Mouse (Mus musculus) intestine, embryonic 14.5 days (tissue): ENCODE data around the gene Ankrd6. TPM values are rescaled to one million over a fixed set of nuclear protein-coding genes. Genes with fewer than 3 reads are reported as not detected.
A peak's percentile ranks its signal among the peaks of the same experiment; 100 is the strongest.

ENCODE experiments used
- ATAC-seq: fragments of 200-750 bp; cut with Nextera tagmentation; replicated peaks from 2 replicates; pipeline ENCODE4 v1.8.0; 2017; ENCODE audit warnings: low read depth, moderate number of reproducible peaks, moderate TSS enrichment, moderate library complexity; ENCODE audit not compliant: low FRiP score, low TSS enrichment
- DNase-seq: peaks from one replicate; pipeline ENCODE4 v3.0.0-alpha.2; 2018; ENCODE audit warnings: low spot score
- H3K27ac ChIP-seq: fragments of 300-500 bp; sonication (generic); 2 replicates; pipeline ENCODE4 v1.5.1; 2014; ENCODE audit warnings: low read depth, mild to moderate bottlenecking, control low read depth
- H3K27me3 ChIP-seq: fragments of 300-500 bp; sonication (generic); replicated peaks from 2 replicates; pipeline ENCODE4 v1.6.1; 2014; ENCODE audit warnings: low read length, control low read depth; ENCODE audit not compliant: control insufficient read depth, insufficient read depth
- H3K36me3 ChIP-seq: fragments of 300-500 bp; sonication (generic); 2 replicates; pipeline ENCODE4 v1.6.1; 2014; ENCODE audit warnings: low read length, control low read depth; ENCODE audit not compliant: control insufficient read depth, insufficient read depth
- H3K4me1 ChIP-seq: fragments of 300-500 bp; sonication (generic); replicated peaks from 2 replicates; pipeline ENCODE4 v1.6.1; 2014; ENCODE audit warnings: low read length, control low read depth, mixed read lengths; ENCODE audit not compliant: control insufficient read depth, insufficient read depth
- H3K4me2 ChIP-seq: fragments of 300-500 bp; sonication (generic); 2 replicates; pipeline ENCODE4 v1.6.1; 2014; ENCODE audit warnings: low read length
- H3K4me3 ChIP-seq: fragments of 300-500 bp; sonication (generic); 2 replicates; pipeline ENCODE4 v1.5.1; 2014; ENCODE audit warnings: low read depth, low read length, control low read depth, mixed read lengths
- H3K9ac ChIP-seq: fragments of 300-500 bp; sonication (generic); 2 replicates; pipeline ENCODE4 v1.6.1; 2014; ENCODE audit warnings: mild to moderate bottlenecking, low read length
- H3K9me3 ChIP-seq: fragments of 300-500 bp; sonication (generic); 2 replicates; pipeline ENCODE4 v1.6.1; 2016; ENCODE audit warnings: low read length, control low read depth; ENCODE audit not compliant: control insufficient read depth
- WGBS: fragments of 180-500 bp; shearing (Covaris S2); extraction: QIAGEN DNeasy Blood & Tissue Kit; methylation state at CpG from one replicate; pipeline ENCODE4 v1.1.7; 2014; 5-methylcytosine and 5-hydroxymethylcytosine counted together
- polyA plus RNA-seq: library from polyadenylated mRNA; unstranded; fragments of >200 nt; fragmentation: Nextera tagmentation; extraction: Ambion mirVana; gene quantifications from 2 replicates; pipeline ENCODE4 v1.2.1, GENCODE M21; 2014

Gene Ankrd6
- polyA plus RNA-seq, 1 experiment from 2014 or later, result 5.0 TPM

- H3K4me3 ChIP-seq, result peak within 1 kb of the TSS; percentile 73
- H3K9me3 ChIP-seq, result no peaks in the 10 kb centered on the region
- H3K4me2 ChIP-seq, result peak within 1 kb of the TSS; percentile 76
- ATAC-seq (peak; percentile 90), DNase-seq (peak; percentile 94)
- H3K4me1 ChIP-seq, result peaks cover 10% of the 10 kb centered on the region
- H3K36me3 ChIP-seq, result 0 out of 2 replicates have a peak, but pooled peaks cover 3% of the 10 kb centered on the region
- H3K9ac ChIP-seq, result peak within 1 kb of the TSS; percentile 79
- under 1% methylated on average over 52 of the region's 53 CpGs for WGBS
- H3K27ac ChIP-seq, result peak within 1 kb of the TSS; percentile 99
- H3K27me3 ChIP-seq, result no peaks in the 10 kb centered on the region
Observed at GRCm38 (mm10) chr4:32799966-32800576, 150.6 kb downstream of the Ankrd6 start, which contains the start of gene Lyrm2. Gene Lyrm2 (plus strand): TSS chr4:32800253.

- Histone ChIP-seq H3K9ac (no peak overlapping the region), H3K4me3 (no peak overlapping the region), H3K27me3 (no peaks in the 10 kb centered on the region), H3K36me3 (0 out of 2 replicates have a peak, but pooled peaks cover 3% of the 10 kb centered on the region), H3K4me2 (no peak overlapping the region), H3K27ac (no peak overlapping the region), H3K4me1 (peaks cover 10% of the 10 kb centered on the region), H3K9me3 (no peaks in the 10 kb centered on the region)
- 97% methylated on average over 4 of the region's 4 CpGs for WGBS
- ATAC-seq (no peak), DNase-seq (no peak)
Observed at GRCm38 (mm10) chr4:32798976-32799375, 151.7 kb downstream of the Ankrd6 start.

DNA sequence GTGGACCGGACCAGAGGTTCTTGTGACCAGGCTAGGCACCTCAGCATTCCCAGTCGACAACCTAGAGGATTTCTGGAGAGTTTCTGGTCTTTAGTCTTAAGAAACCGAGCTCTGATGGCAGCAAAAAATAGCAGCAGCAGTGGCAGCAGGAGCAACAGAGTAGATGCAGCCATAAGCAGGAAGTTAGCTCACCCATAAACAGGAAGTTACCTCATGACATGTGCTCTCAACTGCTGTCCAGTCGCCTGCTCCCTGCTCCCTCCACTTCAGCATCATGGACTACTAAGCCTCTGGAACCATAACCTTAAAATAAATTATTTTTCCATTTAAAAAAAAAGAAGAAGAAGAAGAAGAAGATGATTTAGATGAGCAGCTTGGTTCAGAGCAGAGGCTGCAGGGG, 161.6 kb downstream of the Ankrd6 start:
- H3K27ac ChIP-seq, result no peak overlapping the region
- WGBS, result 93% methylated on average over 4 of the region's 4 CpGs
- no peak for DNase-seq
- H3K9ac ChIP-seq, result no peak overlapping the region
- no peaks in the 10 kb centered on the region for H3K36me3 ChIP-seq
- H3K9me3 ChIP-seq, result no peaks in the 10 kb centered on the region
- no peaks in the 10 kb centered on the region for H3K27me3 ChIP-seq
- no peak overlapping the region for H3K4me3 ChIP-seq
- H3K4me1 ChIP-seq, result no peaks in the 10 kb centered on the region
- no peak overlapping the region for H3K4me2 ChIP-seq
- no peak for ATAC-seq

DNA sequence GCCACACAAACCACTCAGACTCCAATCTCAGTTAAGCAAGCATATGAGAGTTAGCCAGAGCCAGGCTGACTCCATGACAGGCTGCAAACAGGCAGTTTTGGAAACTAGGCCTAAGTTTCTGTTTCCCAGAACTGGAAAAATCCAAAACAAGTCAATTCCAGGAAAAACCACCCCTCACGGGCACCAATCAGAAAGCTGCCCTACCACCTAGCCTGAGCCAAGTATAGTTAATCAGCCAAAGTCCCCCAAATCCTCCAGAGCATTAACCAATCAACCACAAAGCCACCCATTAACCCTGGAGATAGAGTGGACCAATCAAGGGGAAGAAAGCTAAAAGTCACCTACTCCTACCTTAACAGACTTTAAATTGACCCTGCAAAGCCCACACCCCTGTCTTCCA, 163.5 kb downstream of the Ankrd6 start:
- no peak for ATAC-seq
- WGBS, result 77% methylated on average over 1 of the region's 1 CpGs
- Histone ChIP-seq H3K9me3 (no peaks in the 10 kb centered on the region), H3K36me3 (no peaks in the 10 kb centered on the region), H3K27me3 (no peaks in the 10 kb centered on the region), H3K9ac (no peak overlapping the region), H3K4me2 (no peak overlapping the region), H3K4me3 (no peak overlapping the region), H3K27ac (no peak overlapping the region), H3K4me1 (no peaks in the 10 kb centered on the region)
- no peak for DNase-seq

DNA sequence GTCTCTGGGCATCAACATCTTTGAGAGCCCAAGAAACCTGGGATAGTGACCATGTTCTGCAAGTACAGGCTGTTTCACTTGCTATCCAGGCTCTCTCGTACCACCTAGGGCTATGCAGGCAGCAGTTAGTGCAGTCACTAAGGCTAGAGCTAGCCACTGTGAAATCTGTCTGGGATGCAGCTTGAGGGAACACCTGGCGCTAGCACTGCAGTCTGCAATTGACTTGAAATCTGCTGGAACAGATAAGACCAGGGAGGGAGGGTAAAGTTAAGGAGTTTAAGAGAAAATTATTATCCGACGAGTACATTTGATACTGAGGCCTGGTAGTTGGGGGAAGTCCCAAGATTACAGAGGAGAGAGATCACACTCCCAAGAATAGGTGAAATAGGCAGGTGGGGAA, 170.6 kb downstream of the Ankrd6 start:
- WGBS, result 91% methylated on average over 4 of the region's 4 CpGs
- Histone ChIP-seq H3K4me1 (no peaks in the 10 kb centered on the region), H3K9me3 (no peaks in the 10 kb centered on the region), H3K27ac (no peak overlapping the region), H3K4me2 (no peak overlapping the region), H3K9ac (no peak overlapping the region), H3K36me3 (peaks cover 12% of the 10 kb centered on the region), H3K27me3 (no peaks in the 10 kb centered on the region), H3K4me3 (no peak overlapping the region)
- ATAC-seq (no peak), DNase-seq (no peak)

- H3K4me1 ChIP-seq, result no peaks in the 10 kb centered on the region
- no peak overlapping the region for H3K4me2 ChIP-seq
- no peaks in the 10 kb centered on the region for H3K27me3 ChIP-seq
- DNase-seq, result no peak
- ATAC-seq, result no peak
- peaks cover 89% of the 10 kb centered on the region for H3K36me3 ChIP-seq
- H3K4me3 ChIP-seq, result no peak overlapping the region
- 92% methylated on average over 7 of the region's 7 CpGs for WGBS
- H3K9me3 ChIP-seq, result no peaks in the 10 kb centered on the region
- no peak overlapping the region for H3K9ac ChIP-seq
- no peak overlapping the region for H3K27ac ChIP-seq
Observed at GRCm38 (mm10) chr4:32770284-32770810, 180.3 kb downstream of the Ankrd6 start.

- Histone ChIP-seq H3K9me3 (no peaks in the 10 kb centered on the region), H3K4me1 (no peaks in the 10 kb centered on the region), H3K4me3 (no peak overlapping the region), H3K27me3 (no peaks in the 10 kb centered on the region), H3K36me3 (peaks cover 85% of the 10 kb centered on the region), H3K9ac (no peak overlapping the region), H3K27ac (no peak overlapping the region), H3K4me2 (no peak overlapping the region)
- ATAC-seq, result no peak
- 93% methylated on average over 10 of the region's 10 CpGs for WGBS
- DNase-seq, result no peak
Observed at GRCm38 (mm10) chr4:32768046-32768445, 182.6 kb downstream of the Ankrd6 start.

GRCm38 (mm10) chr4:32767471-32767870, 183.2 kb downstream of the Ankrd6 start:
- Histone ChIP-seq H3K4me3 (no peak overlapping the region), H3K9ac (no peak overlapping the region), H3K4me1 (no peaks in the 10 kb centered on the region), H3K9me3 (no peaks in the 10 kb centered on the region), H3K36me3 (peaks cover 85% of the 10 kb centered on the region), H3K27ac (no peak overlapping the region), H3K4me2 (no peak overlapping the region), H3K27me3 (no peaks in the 10 kb centered on the region)
- DNase-seq (no peak), ATAC-seq (no peak)
- 93% methylated on average over 7 of the region's 7 CpGs for WGBS

GRCm38 (mm10) chr4:32757430-32757829, 193.2 kb downstream of the Ankrd6 start:
- peaks cover 78% of the 10 kb centered on the region for H3K36me3 ChIP-seq
- no peak overlapping the region for H3K27ac ChIP-seq
- no peak overlapping the region for H3K9ac ChIP-seq
- DNase-seq, result no peak
- H3K4me1 ChIP-seq, result no peaks in the 10 kb centered on the region
- no peak overlapping the region for H3K4me3 ChIP-seq
- H3K9me3 ChIP-seq, result no peaks in the 10 kb centered on the region
- ATAC-seq, result no peak
- WGBS, result 90% methylated on average over 2 of the region's 2 CpGs
- no peaks in the 10 kb centered on the region for H3K27me3 ChIP-seq
- H3K4me2 ChIP-seq, result no peak overlapping the region
